Mouse (Mus musculus): ENCODE measurements around the gene Aunip. TPM values are rescaled to one million over a fixed set of nuclear protein-coding genes. Genes with fewer than 3 reads are reported as not detected.
A peak's percentile ranks its signal among the peaks of the same experiment; 100 is the strongest.
"Not testable (repeated sequence)": the region's sequence is repeated elsewhere in the genome, so short reads cannot be mapped to it uniquely, and the experiment has no call there.

Gene Aunip
- polyA plus RNA-seq, 1 experiment from 2014 or later = 8.5 TPM

GRCm38 (mm10) chr4:134498983-134499382 lies 11.8 kb upstream of the Aunip start:
- H3K4me1 ChIP-seq = peaks cover 48% of the 10 kb centered on the region
- not testable (repeated sequence) for ATAC-seq (ENCODE audit: extremely low read depth, insufficient number of reproducible peaks, low FRiP score, low TSS enrichment); H3K27me3 ChIP-seq (replicated peaks); H3K4me2 ChIP-seq; H3K4me3 ChIP-seq; H3K9me3 ChIP-seq; H3K36me3 ChIP-seq; H3K27ac ChIP-seq (replicated peaks)
- WGBS = 63% methylated on average over 6 of the region's 6 CpGs
- 0 out of 2 replicates have a peak overlapping the region, but pooled peaks have one; percentile 0 for H3K9ac ChIP-seq

GRCm38 (mm10) chr4:134501095-134501494 lies 9.7 kb upstream of the Aunip start:
- WGBS = 87% methylated on average over 6 of the region's 6 CpGs

GRCm38 (mm10) chr4:134503686-134504357 lies 7.0 kb upstream of the Aunip start:
- ATAC-seq (ENCODE audit: extremely low read depth, insufficient number of reproducible peaks, low FRiP score, low TSS enrichment) = no peak
- 82% methylated on average over 4 of the region's 4 CpGs for WGBS

More at GRCm38 (mm10) chr4:134501095-134501494, 9.7 kb upstream of the Aunip start:
- no peak overlapping the region for H3K27ac ChIP-seq (replicated peaks)
- H3K4me1 ChIP-seq = peaks cover 28% of the 10 kb centered on the region
- no peak overlapping the region for H3K9ac ChIP-seq
- no peaks in the 10 kb centered on the region for H3K9me3 ChIP-seq
- H3K36me3 ChIP-seq = no peaks in the 10 kb centered on the region
- no peak overlapping the region for H3K4me3 ChIP-seq
- H3K4me2 ChIP-seq = no peak overlapping the region
- no peaks in the 10 kb centered on the region for H3K27me3 ChIP-seq (replicated peaks)
- no peak for ATAC-seq (ENCODE audit: extremely low read depth, insufficient number of reproducible peaks, low FRiP score, low TSS enrichment)

GRCm38 (mm10) chr4:134505303-134505789 lies 5.5 kb upstream of the Aunip start:
- Histone ChIP-seq H3K4me2 (no peak overlapping the region), H3K27ac (replicated peaks) (no peak overlapping the region), H3K4me3 (no peak overlapping the region), H3K36me3 (peaks cover 19% of the 10 kb centered on the region), H3K4me1 (no peaks in the 10 kb centered on the region), H3K9ac (no peak overlapping the region), H3K27me3 (replicated peaks) (no peaks in the 10 kb centered on the region), H3K9me3 (no peaks in the 10 kb centered on the region)
- no peak for ATAC-seq (ENCODE audit: extremely low read depth, insufficient number of reproducible peaks, low FRiP score, low TSS enrichment)
- WGBS = 85% methylated on average over 4 of the region's 4 CpGs

More at GRCm38 (mm10) chr4:134503686-134504357, 7.0 kb upstream of the Aunip start:
- Histone ChIP-seq H3K36me3 (peaks cover 19% of the 10 kb centered on the region), H3K27me3 (replicated peaks) (no peaks in the 10 kb centered on the region), H3K9me3 (no peaks in the 10 kb centered on the region), H3K27ac (replicated peaks) (no peak overlapping the region), H3K9ac (no peak overlapping the region), H3K4me1 (peaks cover under 1% of the 10 kb centered on the region), H3K4me2 (no peak overlapping the region), H3K4me3 (no peak overlapping the region)

GRCm38 (mm10) chr4:134505966-134506594 lies 4.7 kb upstream of the Aunip start:
- Histone ChIP-seq H3K36me3 (peaks cover 19% of the 10 kb centered on the region), H3K27me3 (replicated peaks) (no peaks in the 10 kb centered on the region), H3K4me1 (peaks cover 1% of the 10 kb centered on the region), H3K9me3 (no peaks in the 10 kb centered on the region), H3K9ac (no peak overlapping the region), H3K4me2 (no peak overlapping the region), H3K4me3 (no peak overlapping the region), H3K27ac (replicated peaks) (no peak overlapping the region)
- 67% methylated on average over 3 of the region's 4 CpGs for WGBS
- ATAC-seq (ENCODE audit: extremely low read depth, insufficient number of reproducible peaks, low FRiP score, low TSS enrichment) = no peak

GRCm38 (mm10) chr4:134506713-134507112 lies 4.1 kb upstream of the Aunip start:
- no peaks in the 10 kb centered on the region for H3K9me3 ChIP-seq
- peaks cover 8% of the 10 kb centered on the region for H3K4me1 ChIP-seq
- H3K27me3 ChIP-seq (replicated peaks) = no peaks in the 10 kb centered on the region
- H3K36me3 ChIP-seq = peaks cover 19% of the 10 kb centered on the region
- no peak for ATAC-seq (ENCODE audit: extremely low read depth, insufficient number of reproducible peaks, low FRiP score, low TSS enrichment)
- H3K4me2 ChIP-seq = no peak overlapping the region
- WGBS = 83% methylated on average over 19 of the region's 19 CpGs
- H3K9ac ChIP-seq = no peak overlapping the region
- no peak overlapping the region for H3K4me3 ChIP-seq
- H3K27ac ChIP-seq (replicated peaks) = no peak overlapping the region

- H3K36me3 ChIP-seq = peaks cover 19% of the 10 kb centered on the region
- no peaks in the 10 kb centered on the region for H3K27me3 ChIP-seq (replicated peaks)
- 75% methylated on average over 4 of the region's 4 CpGs for WGBS
- no peak overlapping the region for H3K27ac ChIP-seq (replicated peaks)
- peak overlapping the region; percentile 75 for H3K4me3 ChIP-seq
- ATAC-seq (ENCODE audit: extremely low read depth, insufficient number of reproducible peaks, low FRiP score, low TSS enrichment) = no peak
- H3K4me1 ChIP-seq = peaks cover 41% of the 10 kb centered on the region
- H3K4me2 ChIP-seq = peak overlapping the region; percentile 95
- H3K9ac ChIP-seq = no peak overlapping the region
- H3K9me3 ChIP-seq = no peaks in the 10 kb centered on the region
Measured at GRCm38 (mm10) chr4:134510396-134510795, 403 bp upstream of the Aunip start.

GRCm38 (mm10) chr4:134511730-134512129 lies 931 bp downstream of the Aunip start:
- Histone ChIP-seq H3K4me1 (peaks cover 54% of the 10 kb centered on the region), H3K4me2 (peak overlapping the region; percentile 95), H3K27ac (replicated peaks) (no peak overlapping the region), H3K4me3 (peak overlapping the region; percentile 75), H3K36me3 (peaks cover 18% of the 10 kb centered on the region), H3K9ac (peak overlapping the region; percentile 85), H3K27me3 (replicated peaks) (no peaks in the 10 kb centered on the region), H3K9me3 (no peaks in the 10 kb centered on the region)
- ATAC-seq (ENCODE audit: extremely low read depth, insufficient number of reproducible peaks, low FRiP score, low TSS enrichment) = no peak
- 57% methylated on average over 6 of the region's 6 CpGs for WGBS

- Histone ChIP-seq H3K27ac (replicated peaks) (peak overlapping the region; percentile 72; the same call in 1 of the 2 replicates), H3K36me3 (peaks cover 7% of the 10 kb centered on the region), H3K4me2 (peak overlapping the region; percentile 95), H3K27me3 (replicated peaks) (no peaks in the 10 kb centered on the region), H3K4me3 (peak overlapping the region; percentile 43), H3K9ac (peak overlapping the region; percentile 76), H3K4me1 (peaks cover 65% of the 10 kb centered on the region), H3K9me3 (no peaks in the 10 kb centered on the region)
- 8% methylated on average over 15 of the region's 15 CpGs for WGBS
- no peak for ATAC-seq (ENCODE audit: extremely low read depth, insufficient number of reproducible peaks, low FRiP score, low TSS enrichment)
Measured at GRCm38 (mm10) chr4:134512798-134513197, 2.0 kb downstream of the Aunip start.

GRCm38 (mm10) chr4:134514309-134514930 lies 3.6 kb downstream of the Aunip start:
- H3K27ac ChIP-seq (replicated peaks) = 0 out of 2 replicates have a peak overlapping the region, but pooled peaks have one; percentile 2

GRCm38 (mm10) chr4:134515614-134516013 lies 4.8 kb downstream of the Aunip start:
- H3K27me3 ChIP-seq (replicated peaks) = no peaks in the 10 kb centered on the region
- H3K9ac ChIP-seq = 0 out of 2 replicates have a peak overlapping the region, but pooled peaks have one; percentile 25
- no peak overlapping the region for H3K4me3 ChIP-seq
- H3K27ac ChIP-seq (replicated peaks) = peak overlapping the region; percentile 99
- no peak for ATAC-seq (ENCODE audit: extremely low read depth, insufficient number of reproducible peaks, low FRiP score, low TSS enrichment)
- peaks cover 4% of the 10 kb centered on the region for H3K36me3 ChIP-seq
- WGBS = 36% methylated on average over 7 of the region's 7 CpGs
- peaks cover 74% of the 10 kb centered on the region for H3K4me1 ChIP-seq
- H3K4me2 ChIP-seq = no peak overlapping the region
- H3K9me3 ChIP-seq = no peaks in the 10 kb centered on the region

More at GRCm38 (mm10) chr4:134514309-134514930, 3.6 kb downstream of the Aunip start:
- Histone ChIP-seq H3K9ac (peak overlapping the region; percentile 35; the same call in 1 of the 2 replicates), H3K9me3 (no peaks in the 10 kb centered on the region), H3K4me3 (no peak overlapping the region), H3K27me3 (replicated peaks) (no peaks in the 10 kb centered on the region), H3K4me2 (peak overlapping the region; percentile 14; the same call in 1 of the 2 replicates), H3K36me3 (no peaks in the 10 kb centered on the region), H3K4me1 (peaks cover 74% of the 10 kb centered on the region)
- no peak for ATAC-seq (ENCODE audit: extremely low read depth, insufficient number of reproducible peaks, low FRiP score, low TSS enrichment)
- 72% methylated on average over 11 of the region's 11 CpGs for whole genome bisulfite sequencing
